Mouse (Mus musculus): ENCODE results near the gene Gdf2.
A peak's percentile ranks its signal among the peaks of the same experiment; 100 is the strongest.

The Gdf2 gene

DNA sequence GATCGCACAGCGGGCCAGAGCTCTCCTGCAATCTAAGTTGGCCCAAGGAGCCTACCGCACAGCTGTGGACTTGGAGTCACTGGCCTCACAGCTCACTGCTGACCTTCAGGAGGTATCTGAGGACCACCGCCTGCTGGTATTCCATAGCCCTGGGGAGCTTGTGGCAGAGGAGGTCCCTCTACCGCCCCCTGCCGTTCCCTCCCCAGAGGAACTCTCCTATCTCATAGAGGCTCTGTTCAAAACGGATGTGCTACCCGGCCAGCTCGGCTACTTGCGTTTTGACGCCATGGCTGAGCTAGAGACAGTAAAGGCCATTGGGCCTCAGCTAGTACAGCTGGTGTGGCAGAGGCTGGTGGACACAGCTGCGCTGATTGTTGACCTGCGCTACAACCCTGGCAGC lies 15.2 kb downstream of the Gdf2 start:
- no peak for DNase-seq (ENCODE audit: low spot score)

GRCm38 (mm10) chr14:33958186-33958585 lies 17.3 kb downstream of the Gdf2 start:
- no peak for DNase-seq (ENCODE audit: low spot score)

GRCm38 (mm10) chr14:33958841-33959240 lies 18.0 kb downstream of the Gdf2 start:
- DNase-seq (ENCODE audit: low spot score), result no peak

GRCm38 (mm10) chr14:33959341-33959740 lies 18.5 kb downstream of the Gdf2 start:
- peak; percentile 38 for DNase-seq (ENCODE audit: low spot score)

DNA sequence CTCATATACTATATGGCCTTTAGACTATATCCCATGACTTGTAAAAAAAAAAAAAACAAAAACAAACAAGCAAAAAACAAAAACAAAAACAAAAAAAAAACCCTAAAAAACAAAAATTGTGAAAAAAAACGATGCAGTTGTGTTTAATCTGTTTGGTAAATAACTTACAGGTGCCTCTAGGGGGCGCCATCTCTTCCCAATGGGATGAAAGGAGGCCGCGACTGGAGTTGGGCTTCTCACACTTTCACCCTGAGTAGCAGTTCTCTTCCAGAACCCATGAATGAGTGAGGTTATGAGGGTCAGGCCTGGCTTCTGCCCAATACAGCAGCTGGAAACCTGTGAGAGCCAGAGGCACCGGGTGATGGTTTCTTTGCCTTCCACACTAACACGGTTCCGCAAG lies 24.8 kb downstream of the Gdf2 start:
- DNase-seq (ENCODE audit: low spot score), result no peak

- no peak for DNase-seq (ENCODE audit: low spot score)
Observed at GRCm38 (mm10) chr14:33972679-33973078, 31.8 kb downstream of the Gdf2 start.

DNA sequence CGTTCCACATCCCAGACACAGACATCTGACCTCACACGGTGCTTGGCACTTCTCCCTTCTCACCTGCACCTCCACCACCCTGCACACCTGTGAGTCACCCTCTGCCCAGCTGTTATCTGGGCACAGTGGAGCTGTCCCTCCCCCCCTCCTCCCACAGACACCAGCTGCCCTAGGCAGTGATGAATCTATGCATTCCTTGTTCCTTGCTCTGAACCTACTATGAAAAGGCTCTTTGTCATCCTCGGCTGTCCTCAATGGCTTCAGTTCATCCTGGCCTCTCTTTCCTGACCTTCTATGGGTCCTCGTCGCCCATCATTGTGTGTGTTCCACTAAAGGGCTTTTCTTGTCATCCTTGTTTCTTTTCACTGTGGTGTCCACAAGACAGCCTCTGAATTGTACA lies 33.9 kb downstream of the Gdf2 start:
- DNase-seq (ENCODE audit: low spot score), result no peak

DNA sequence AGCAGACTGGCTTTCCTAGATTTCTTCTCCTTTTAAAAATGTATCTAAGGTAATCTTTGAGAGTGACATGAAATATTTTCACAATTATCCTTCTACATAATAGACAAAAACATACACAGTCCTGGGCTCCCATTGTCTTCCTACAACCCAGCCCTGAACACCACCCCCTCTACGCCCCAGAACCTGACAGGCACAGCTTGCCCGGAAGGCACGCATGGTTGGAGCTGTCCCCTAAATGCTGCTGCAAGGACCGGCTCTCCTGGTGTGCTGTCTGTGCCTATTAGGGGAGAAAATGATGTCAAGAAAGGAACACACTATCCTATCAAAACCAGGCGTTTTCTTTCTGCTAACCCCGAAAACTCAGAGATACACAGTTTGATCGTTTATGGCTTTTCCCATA lies 36.9 kb downstream of the Gdf2 start:
- DNase-seq (ENCODE audit: low spot score), result no peak

DNA sequence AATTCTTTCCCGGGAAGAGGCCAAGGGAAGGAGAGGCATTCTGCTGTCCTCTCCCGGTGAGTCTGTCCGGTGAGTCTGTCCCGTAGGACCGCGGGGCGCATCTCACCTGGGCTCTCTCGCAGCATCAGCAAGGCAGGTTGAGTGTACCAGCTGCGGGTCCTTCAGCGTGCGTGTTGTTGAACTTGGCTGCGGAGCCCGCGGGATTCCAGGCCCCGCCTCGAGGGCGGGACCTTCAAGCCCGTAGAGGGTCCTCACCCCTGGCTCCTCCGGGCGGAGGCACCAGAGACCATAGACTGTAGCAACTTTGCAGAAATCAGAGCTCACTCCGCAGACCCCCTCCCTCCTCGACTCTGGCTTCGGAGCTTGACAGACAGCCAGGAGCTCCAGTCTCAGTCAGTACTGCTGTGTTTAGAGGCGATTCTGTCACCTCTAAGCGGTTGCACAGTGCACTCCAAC lies 37.8 kb downstream of the Gdf2 start, which contains the start of gene Zfp488:
Gene Zfp488 (minus strand): TSS at position 161 of the 456 bp plus-strand sequence.
- DNase-seq (ENCODE audit: low spot score), result no peak

- DNase-seq (ENCODE audit: low spot score), result no peak
Observed at GRCm38 (mm10) chr14:33989201-33989600, 48.4 kb downstream of the Gdf2 start.

GRCm38 (mm10) chr14:33991971-33992370 lies 51.1 kb downstream of the Gdf2 start:
- DNase-seq (ENCODE audit: low spot score), result no peak

- DNase-seq (ENCODE audit: low spot score), result no peak
Observed at GRCm38 (mm10) chr14:33993051-33993450, 52.2 kb downstream of the Gdf2 start.

- DNase-seq (ENCODE audit: low spot score), result no peak
Observed at GRCm38 (mm10) chr14:33993521-33994289, 52.9 kb downstream of the Gdf2 start.
